Mouse (Mus musculus) duodenum, adult 2 months (tissue): Measurements from ENCODE around the gene Defa33. TPM values are rescaled to one million over a fixed set of nuclear protein-coding genes. Genes with fewer than 3 reads are reported as not detected.

Experiments
- polyA plus RNA-seq: library from polyadenylated mRNA; depleted of rRNA; stranded (reverse); fragments of >200 nt; gene quantifications from 2 replicates; pipeline ENCODE4 v1.2.3, GENCODE M21; 2012; ENCODE audit warnings: low replicate concordance; rRNA removed

Defa33 gene
- 3.2 TPM in 1 of 2 replicates, not detected in the other for polyA plus RNA-seq

GRCm38 (mm10) chr8:21391511-21391910 is at the start of gene Defa33:
Gene Defa33 (plus strand): TSS chr8:21391811.

GRCm38 (mm10) chr8:21378215-21378614 is 13.4 kb upstream of the Defa33 start, which contains the start of gene Defa2:
Gene Defa2 (plus strand): TSS chr8:21378515.

GRCm38 (mm10) chr8:21427111-21427510 is 35.5 kb downstream of the Defa33 start, which contains the start of gene Defa36:
Gene Defa36 (plus strand): TSS chr8:21427411.

Other genes with a start within 250 kb of the Defa33 start
- 1.9 and 10.4 TPM in 2 replicates for gene Defa22, start 229.5 kb upstream of the Defa33 start, polyA plus RNA-seq
- not detected in 2 replicates for gene Defa31, start 200.2 kb upstream of the Defa33 start, polyA plus RNA-seq
- 0.56 and 2.0 TPM in 2 replicates for gene Gm15293, start 190.2 kb upstream of the Defa33 start, polyA plus RNA-seq
- gene Gm15292, start 142.1 kb upstream of the Defa33 start, polyA plus RNA-seq, result 0.77 and 20.8 TPM in 2 replicates
- gene Defa27, start 76.3 kb upstream of the Defa33 start, polyA plus RNA-seq, result not detected in 2 replicates
- 87.2 and 348 TPM in 2 replicates for gene Defa29, start 64.8 kb upstream of the Defa33 start, polyA plus RNA-seq
- gene Defa2, start 13.3 kb upstream of the Defa33 start, polyA plus RNA-seq, result 16.4 TPM in 1 of 2 replicates, not detected in the other
- 162 and 240 TPM in 2 replicates for gene Defa36, start 35.6 kb downstream of the Defa33 start, polyA plus RNA-seq
- gene Gm7849, start 64.7 kb downstream of the Defa33 start, polyA plus RNA-seq, result 10.6 and 78.7 TPM in 2 replicates
- gene Defa20, start 117.4 kb downstream of the Defa33 start, polyA plus RNA-seq, result 8.4 TPM in 1 of 2 replicates, not detected in the other
- gene Defa32, start 137.2 kb downstream of the Defa33 start, polyA plus RNA-seq, result 1.7 TPM in 1 of 2 replicates, not detected in the other
- not detected in 2 replicates for gene Defa37, start 173.6 kb downstream of the Defa33 start, polyA plus RNA-seq
- gene Defa28, start 191.2 kb downstream of the Defa33 start, polyA plus RNA-seq, result 0.45 TPM in 1 of 2 replicates, not detected in the other
- 33.1 TPM in 1 of 2 replicates, not detected in the other for gene Gm7861, start 202.7 kb downstream of the Defa33 start, polyA plus RNA-seq
- gene Defa26, start 226.4 kb downstream of the Defa33 start, polyA plus RNA-seq, result 0.42 and 1.5 TPM in 2 replicates